Mouse (Mus musculus) cortical plate, adult 2 months (tissue): ENCODE results near the gene Cd6.

Experiments used
- CTCF ChIP-seq: fragments of 200-500 bp; IDR thresholded peaks from 2 replicates; pipeline ENCODE4 v1.5.1; 2011; ENCODE audit warnings: mild to moderate bottlenecking, control low read depth, low read length; ENCODE audit not compliant: insufficient read depth; ENCODE audit errors: extremely low read depth
- POLR2A ChIP-seq: fragments of 200-500 bp; IDR thresholded peaks from 2 replicates; pipeline ENCODE4 v1.6.1; 2011; ENCODE audit warnings: mild to moderate bottlenecking, low read length, control low read depth; ENCODE audit not compliant: insufficient read depth; ENCODE audit errors: extremely low read depth

GRCm38 (mm10) chr19:10801906-10802305 is 28.0 kb downstream of the Cd6 start:
- TF ChIP-seq POLR2A, result no peak
- no peak for TF ChIP-seq CTCF
